Mouse (Mus musculus) neural tube, embryonic 11.5 days (tissue): ENCODE data around the gene Krt33b. TPM values are rescaled to one million over a fixed set of nuclear protein-coding genes. Genes with fewer than 3 reads are reported as not detected.

Experiments
- ATAC-seq: fragments of 200-750 bp; cut with Nextera tagmentation; 2 replicates; pipeline ENCODE4 v1.8.0; 2017; ENCODE audit warnings: moderate number of reproducible peaks, mild to moderate bottlenecking, moderate TSS enrichment, moderate library complexity; ENCODE audit not compliant: insufficient read depth, low FRiP score, low TSS enrichment
- DNase-seq: peaks from one replicate; pipeline ENCODE4 v3.0.0-alpha.2; 2015; ENCODE audit warnings: low spot score
- H3K27ac ChIP-seq: fragments of 300-500 bp; sonication (generic); 2 replicates; pipeline ENCODE4 v1.5.1; 2014; ENCODE audit warnings: low read depth, mild to moderate bottlenecking, low read length
- H3K27me3 ChIP-seq: fragments of 300-500 bp; sonication (generic); 2 replicates; pipeline ENCODE4 v1.6.1; 2014; ENCODE audit warnings: mild to moderate bottlenecking, low read length, mixed read lengths; ENCODE audit not compliant: control insufficient read depth, insufficient read depth
- H3K36me3 ChIP-seq: fragments of 300-500 bp; sonication (generic); 2 replicates; pipeline ENCODE4 v1.6.1; 2014; ENCODE audit warnings: mild to moderate bottlenecking, low read length, moderate library complexity, mixed read lengths; ENCODE audit not compliant: control insufficient read depth, insufficient read depth
- H3K4me1 ChIP-seq: fragments of 300-500 bp; sonication (generic); 2 replicates; pipeline ENCODE4 v1.6.1; 2014; ENCODE audit warnings: low read length, mixed read lengths; ENCODE audit not compliant: control insufficient read depth, insufficient read depth
- H3K4me2 ChIP-seq: fragments of 300-500 bp; sonication (generic); 2 replicates; pipeline ENCODE4 v1.6.1; 2014; ENCODE audit warnings: low read depth, mild to moderate bottlenecking, moderate library complexity
- H3K4me3 ChIP-seq: fragments of 300-500 bp; sonication (generic); 2 replicates; pipeline ENCODE4 v1.5.1; 2014; ENCODE audit warnings: low read depth, low read length
- H3K9ac ChIP-seq: fragments of 300-500 bp; sonication (generic); 2 replicates; pipeline ENCODE4 v1.6.1; 2014; ENCODE audit warnings: mild to moderate bottlenecking, low read length
- H3K9me3 ChIP-seq: fragments of 300-500 bp; sonication (generic); 2 replicates; pipeline ENCODE4 v1.6.1; 2016; ENCODE audit warnings: low read length; ENCODE audit not compliant: control insufficient read depth
- WGBS: fragments of 180-500 bp; shearing (Covaris S2); extraction: QIAGEN DNeasy Blood & Tissue Kit; methylation state at CpG from one replicate; pipeline ENCODE4 v1.1.7; 2014; 5-methylcytosine and 5-hydroxymethylcytosine counted together
- polyA plus RNA-seq: library from polyadenylated mRNA; unstranded; fragments of >200 nt; fragmentation: Nextera tagmentation; extraction: Ambion mirVana; gene quantifications from 2 replicates; pipeline ENCODE4 v1.2.1, GENCODE M21; 2014

Gene Krt33b
- polyA plus RNA-seq, 1 experiment from 2014 or later: not detected

DNA sequence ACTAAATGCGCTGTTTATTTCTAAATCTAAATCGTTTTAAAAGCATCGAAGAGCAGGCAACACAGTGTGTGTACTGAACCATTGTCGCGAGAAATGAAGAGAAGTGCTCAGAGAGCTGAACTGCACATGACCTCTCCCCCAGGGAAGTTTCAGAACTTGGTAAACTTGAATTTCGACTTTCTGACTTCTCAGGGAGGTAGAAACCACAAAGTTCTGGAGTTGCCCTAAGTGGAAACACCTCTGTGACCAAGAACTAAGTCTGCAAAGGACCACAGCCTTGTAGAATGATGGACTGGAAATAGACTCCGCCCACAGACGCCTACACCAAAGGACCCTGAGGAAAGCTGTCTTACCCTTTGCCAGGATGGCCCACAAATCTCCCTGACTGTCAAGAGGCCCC lies 23.8 kb downstream of the Krt33b start:
- no peaks in the 10 kb centered on the region for H3K36me3 ChIP-seq
- ATAC-seq: no peak
- WGBS: 89% methylated on average over 8 of the region's 8 CpGs

DNA sequence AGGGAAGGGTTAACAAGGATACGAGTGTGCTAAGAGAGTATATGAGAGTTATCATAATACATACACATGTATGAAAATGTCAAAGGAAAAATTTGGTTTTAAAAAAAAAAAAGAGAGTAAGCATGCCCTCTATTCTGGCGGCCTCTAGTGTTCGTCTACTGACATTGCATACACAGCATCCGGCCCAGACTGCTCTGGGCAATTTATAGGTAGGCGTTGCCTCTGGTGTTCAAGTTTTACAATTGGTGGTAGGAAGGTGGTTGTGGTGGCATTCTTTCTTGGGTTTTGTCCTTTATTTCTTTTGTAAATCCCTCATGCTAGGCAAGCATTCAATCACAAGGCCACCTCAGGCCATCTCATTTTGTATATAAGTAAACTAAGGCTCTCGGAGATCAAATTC lies 24.8 kb downstream of the Krt33b start:
- no peak overlapping the region for H3K4me3 ChIP-seq
- DNase-seq (peak; percentile 44), ATAC-seq (no peak)
- 23% methylated on average over 6 of the region's 6 CpGs for whole genome bisulfite sequencing
- H3K27ac ChIP-seq: no peak overlapping the region
- no peaks in the 10 kb centered on the region for H3K27me3 ChIP-seq
- H3K4me1 ChIP-seq: no peaks in the 10 kb centered on the region
- H3K9ac ChIP-seq: no peak overlapping the region
- no peaks in the 10 kb centered on the region for H3K9me3 ChIP-seq
- H3K36me3 ChIP-seq: no peaks in the 10 kb centered on the region
- no peak overlapping the region for H3K4me2 ChIP-seq

More for the DNA sequence above, 23.8 kb downstream of the Krt33b start:
- H3K4me2 ChIP-seq: no peak overlapping the region
- DNase-seq: no peak
- no peak overlapping the region for H3K4me3 ChIP-seq
- no peaks in the 10 kb centered on the region for H3K27me3 ChIP-seq
- H3K4me1 ChIP-seq: no peaks in the 10 kb centered on the region
- no peak overlapping the region for H3K9ac ChIP-seq
- H3K9me3 ChIP-seq: no peaks in the 10 kb centered on the region
- H3K27ac ChIP-seq: no peak overlapping the region

DNA sequence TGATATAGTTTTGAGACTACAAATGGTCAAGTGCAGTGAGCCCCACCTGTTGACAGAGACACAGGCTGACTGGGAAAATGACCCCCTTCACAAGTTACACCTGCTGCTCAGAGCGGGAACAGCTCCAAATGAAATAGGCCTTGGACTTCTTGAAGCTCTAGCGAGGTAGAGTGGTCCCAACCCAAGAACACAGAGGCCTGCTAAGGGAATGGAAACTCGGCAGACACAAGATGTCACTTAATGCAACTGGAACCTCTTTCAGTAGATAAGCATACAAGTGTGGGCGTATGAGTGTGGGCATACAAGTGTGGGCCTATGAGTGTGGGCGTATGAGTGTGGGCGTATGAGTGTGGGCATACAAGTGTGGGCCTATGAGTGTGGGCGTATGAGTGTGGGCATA lies 30.6 kb downstream of the Krt33b start:
- Histone ChIP-seq H3K4me1 (no peaks in the 10 kb centered on the region), H3K4me2 (no peak overlapping the region), H3K27ac (no peak overlapping the region), H3K9me3 (no peaks in the 10 kb centered on the region), H3K9ac (no peak overlapping the region), H3K4me3 (no peak overlapping the region), H3K27me3 (no peaks in the 10 kb centered on the region), H3K36me3 (no peaks in the 10 kb centered on the region)
- 89% methylated on average over 7 of the region's 7 CpGs for WGBS
- DNase-seq (no peak), ATAC-seq (no peak)

DNA sequence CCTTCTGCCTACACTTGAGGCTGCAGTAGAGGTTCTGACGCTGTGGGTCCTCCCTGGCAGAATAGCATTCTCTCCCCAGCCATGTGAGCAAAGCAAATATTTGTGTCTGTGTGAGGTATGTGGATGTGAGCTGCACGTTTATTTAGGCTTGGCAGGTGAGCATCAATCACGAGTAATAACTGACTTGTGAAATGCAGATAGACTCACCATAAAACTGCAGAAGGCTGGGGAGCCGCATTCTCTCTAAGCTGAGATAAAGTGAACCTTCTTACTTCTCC lies 35.3 kb downstream of the Krt33b start:
- no peak overlapping the region for H3K27ac ChIP-seq
- no peaks in the 10 kb centered on the region for H3K27me3 ChIP-seq
- H3K9me3 ChIP-seq: no peaks in the 10 kb centered on the region
- no peaks in the 10 kb centered on the region for H3K36me3 ChIP-seq
- no peak for ATAC-seq
- 61% methylated on average over 4 of the region's 4 CpGs for whole genome bisulfite sequencing
- DNase-seq: no peak
- H3K4me2 ChIP-seq: no peak overlapping the region
- no peaks in the 10 kb centered on the region for H3K4me1 ChIP-seq
- H3K4me3 ChIP-seq: no peak overlapping the region
- no peak overlapping the region for H3K9ac ChIP-seq

DNA sequence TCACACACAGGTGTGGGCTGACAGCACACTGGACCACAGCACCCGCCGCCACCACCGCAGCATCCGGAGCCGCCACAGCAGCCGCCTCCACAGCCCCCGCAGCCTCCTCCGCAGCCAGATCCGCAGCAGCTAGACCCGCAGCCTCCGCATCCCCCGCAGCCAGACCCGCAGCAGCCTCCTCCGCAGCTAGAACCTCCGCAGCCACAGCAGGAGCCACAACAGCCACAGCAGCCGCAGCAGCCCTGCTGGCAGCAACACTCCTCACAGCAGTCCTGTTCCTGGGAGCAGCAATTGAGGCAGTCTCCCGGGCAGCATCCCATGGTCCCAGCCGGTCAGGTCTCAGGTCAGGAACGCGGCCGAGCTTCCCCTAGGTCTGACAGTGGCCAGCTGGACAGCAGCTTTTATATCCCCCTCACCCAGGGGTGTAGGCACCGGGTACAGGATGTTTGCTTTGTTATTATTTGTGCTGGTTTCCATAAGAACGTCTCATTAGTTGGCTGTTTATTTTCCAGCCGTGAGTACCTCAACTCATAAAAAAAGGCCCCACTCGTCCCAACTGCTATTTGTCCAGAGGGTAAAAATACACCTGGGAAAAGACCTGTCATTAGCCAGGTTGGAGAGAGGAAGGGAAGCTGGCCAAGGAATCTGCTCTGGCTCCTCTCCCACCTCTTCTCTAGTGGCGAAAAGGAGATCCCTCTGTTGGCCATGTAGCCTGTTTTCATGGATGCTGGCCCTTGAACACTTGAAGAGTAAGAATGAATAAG lies 35.9 kb downstream of the Krt33b start, which contains the start of gene Krtap17-1:
Gene Krtap17-1 (minus strand): TSS at position 375 of the 764 bp plus-strand sequence.
- WGBS: 30% methylated on average over 26 of the region's 26 CpGs
- Histone ChIP-seq H3K9me3 (no peaks in the 10 kb centered on the region), H3K4me2 (peak within 1 kb of the TSS; percentile 31; the same call in 1 of the 2 replicates), H3K4me1 (no peaks in the 10 kb centered on the region), H3K36me3 (no peaks in the 10 kb centered on the region), H3K27me3 (no peaks in the 10 kb centered on the region), H3K4me3 (0 out of 2 replicates have a peak within 1 kb of the TSS, but pooled peaks have one; percentile 4), H3K9ac (no peak within 1 kb of the TSS), H3K27ac (no peak within 1 kb of the TSS)
- DNase-seq (no peak), ATAC-seq (no peak)

DNA sequence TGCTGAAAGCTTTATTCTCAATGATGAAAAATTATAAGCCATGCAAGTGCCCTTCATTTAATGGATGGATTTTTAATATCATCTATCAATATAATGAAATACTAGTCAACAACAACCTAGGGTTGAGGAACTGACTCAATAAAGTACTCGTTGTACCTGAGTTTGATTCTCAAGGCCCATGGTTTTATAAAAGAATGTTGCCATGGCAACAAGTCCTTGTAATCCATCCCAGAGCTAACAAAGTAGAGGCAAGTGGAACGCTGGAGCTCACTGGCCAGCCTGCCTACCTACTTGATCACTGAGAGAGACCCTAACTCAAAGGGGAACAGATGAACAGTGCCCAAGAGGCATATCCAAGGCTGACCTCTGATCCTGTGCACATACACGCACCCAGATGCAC lies 39.1 kb downstream of the Krt33b start:
- Histone ChIP-seq H3K9ac (no peak overlapping the region), H3K4me1 (no peaks in the 10 kb centered on the region), H3K27me3 (no peaks in the 10 kb centered on the region), H3K4me2 (no peak overlapping the region), H3K27ac (no peak overlapping the region), H3K36me3 (no peaks in the 10 kb centered on the region), H3K4me3 (no peak overlapping the region), H3K9me3 (no peaks in the 10 kb centered on the region)
- WGBS: 82% methylated on average over 3 of the region's 3 CpGs
- ATAC-seq (no peak), DNase-seq (no peak)

DNA sequence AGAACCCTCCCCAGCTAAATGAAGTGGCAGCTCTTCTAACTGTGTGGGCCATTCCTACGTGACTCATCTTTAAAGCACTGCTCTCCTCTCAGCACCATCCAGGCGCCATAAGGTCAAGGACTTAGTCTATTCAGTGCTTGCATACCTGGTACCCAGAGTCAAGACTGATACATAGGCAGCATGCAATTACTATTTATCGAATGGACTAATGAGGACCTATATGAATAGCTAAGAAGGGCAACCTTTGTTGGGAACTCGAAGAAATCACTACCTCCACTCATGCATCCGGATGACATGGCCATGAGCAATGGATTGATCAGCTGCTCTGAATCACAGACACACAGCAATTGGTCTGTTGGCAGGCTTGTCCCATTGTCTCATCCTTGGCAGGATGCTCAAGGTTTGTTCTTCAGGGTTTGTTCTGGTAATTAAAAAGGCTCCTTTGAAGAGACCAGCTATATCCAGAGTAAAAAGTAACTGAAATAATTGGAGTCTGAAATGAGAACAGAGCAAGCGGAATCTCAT lies 39.7 kb downstream of the Krt33b start:
- 89% methylated on average over 6 of the region's 6 CpGs for WGBS
- Histone ChIP-seq H3K9me3 (no peaks in the 10 kb centered on the region), H3K27ac (no peak overlapping the region), H3K36me3 (no peaks in the 10 kb centered on the region), H3K4me2 (no peak overlapping the region), H3K4me3 (no peak overlapping the region), H3K4me1 (no peaks in the 10 kb centered on the region), H3K9ac (no peak overlapping the region), H3K27me3 (no peaks in the 10 kb centered on the region)
- no peak for DNase-seq
- ATAC-seq: no peak

DNA sequence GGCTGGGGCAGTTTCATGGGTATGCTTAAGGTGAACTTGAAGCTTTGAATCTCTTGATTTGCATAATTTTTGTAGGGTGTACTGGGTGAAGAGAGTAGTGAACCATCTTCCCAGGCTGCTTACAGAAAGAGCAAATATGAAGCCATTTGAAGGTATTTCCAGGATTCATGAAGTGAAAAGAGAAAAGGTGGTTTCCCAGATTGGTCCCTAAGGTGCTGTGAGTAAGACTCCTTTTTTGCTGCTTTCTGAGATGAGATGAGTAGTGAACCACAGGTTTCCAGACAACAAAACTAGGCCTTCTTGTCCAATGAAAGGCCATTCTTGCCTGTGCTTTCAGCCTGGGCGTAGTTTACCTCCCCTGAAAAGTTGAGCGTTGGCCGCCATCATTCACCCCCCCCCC lies 41.1 kb downstream of the Krt33b start:
- no peak for ATAC-seq

DNA sequence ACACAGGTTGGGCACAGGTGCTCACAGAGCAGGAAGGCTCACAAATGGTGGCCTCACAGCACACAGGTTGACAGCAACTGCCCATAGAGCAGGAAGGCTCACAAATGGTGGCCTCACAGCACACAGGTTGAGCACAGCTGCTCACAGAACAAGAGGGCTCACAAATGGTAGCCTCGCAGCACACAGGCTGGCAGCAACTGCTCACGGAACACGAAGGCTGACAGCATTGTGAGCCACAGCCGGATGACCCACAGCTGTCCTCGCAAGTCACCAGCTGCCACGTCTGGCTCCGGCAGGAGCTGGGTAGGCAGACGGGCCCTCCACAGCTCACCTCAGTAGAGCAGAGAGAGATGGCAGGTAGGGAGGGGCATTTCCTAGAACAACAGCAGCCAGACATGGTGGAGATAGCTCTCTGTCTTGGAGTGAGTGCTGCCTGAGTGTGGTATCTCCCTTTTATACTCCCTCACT lies 43.5 kb downstream of the Krt33b start, which contains the start of gene Krtap16-1:
Gene Krtap16-1 (minus strand): TSS at position 418 of the 468 bp plus-strand sequence.
- Histone ChIP-seq H3K27ac (no peak within 1 kb of the TSS), H3K9ac (no peak within 1 kb of the TSS), H3K36me3 (no peaks in the 10 kb centered on the region), H3K27me3 (no peaks in the 10 kb centered on the region), H3K4me3 (no peak within 1 kb of the TSS), H3K9me3 (no peaks in the 10 kb centered on the region), H3K4me1 (no peaks in the 10 kb centered on the region), H3K4me2 (no peak within 1 kb of the TSS)
- ATAC-seq (no peak), DNase-seq (no peak)
- 76% methylated on average over 8 of the region's 8 CpGs for WGBS

More for the DNA sequence above, 41.1 kb downstream of the Krt33b start:
- Histone ChIP-seq H3K4me1 (no peaks in the 10 kb centered on the region), H3K9me3 (no peaks in the 10 kb centered on the region), H3K4me2 (no peak overlapping the region), H3K9ac (no peak overlapping the region), H3K27ac (no peak overlapping the region), H3K36me3 (no peaks in the 10 kb centered on the region), H3K4me3 (no peak overlapping the region), H3K27me3 (no peaks in the 10 kb centered on the region)
- DNase-seq: no peak
- WGBS: 90% methylated on average over 3 of the region's 3 CpGs
